Mouse (Mus musculus): ENCODE data around the gene Gpr141. TPM values are rescaled to one million over a fixed set of nuclear protein-coding genes. Genes with fewer than 3 reads are reported as not detected.
"Not testable (repeated sequence)": the region's sequence is repeated elsewhere in the genome, so short reads cannot be mapped to it uniquely, and the experiment has no call there.

Gene Gpr141
- total RNA-seq (2021), result not detected

DNA sequence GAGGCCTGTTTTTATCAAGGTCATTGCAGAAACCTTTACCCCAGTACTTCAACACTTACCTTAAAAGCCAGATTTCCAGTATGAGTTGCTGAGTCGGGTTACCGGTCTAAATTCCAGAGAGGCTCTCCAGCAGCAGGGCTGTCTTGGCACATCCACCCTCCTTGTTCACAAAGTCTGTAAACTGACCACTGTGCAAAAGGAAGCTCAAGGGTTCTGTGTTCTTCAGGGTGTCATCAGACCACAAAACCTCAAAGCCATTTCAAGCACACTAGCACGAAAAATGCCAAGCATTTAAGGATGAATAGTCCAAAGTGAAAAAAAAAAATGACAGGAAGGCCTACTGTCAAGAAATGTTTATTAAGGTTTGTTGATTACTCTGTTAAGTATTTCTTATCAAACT, at the start of gene Gpr141:
TSS of gene Gpr141 (minus strand) at position 187 of the 400 bp plus-strand sequence.
- intact Hi-C loops (cut with DNase I), result no loop called here
- no peak for DNase-seq (ENCODE audit: low spot score in 2 of 2)

DNA sequence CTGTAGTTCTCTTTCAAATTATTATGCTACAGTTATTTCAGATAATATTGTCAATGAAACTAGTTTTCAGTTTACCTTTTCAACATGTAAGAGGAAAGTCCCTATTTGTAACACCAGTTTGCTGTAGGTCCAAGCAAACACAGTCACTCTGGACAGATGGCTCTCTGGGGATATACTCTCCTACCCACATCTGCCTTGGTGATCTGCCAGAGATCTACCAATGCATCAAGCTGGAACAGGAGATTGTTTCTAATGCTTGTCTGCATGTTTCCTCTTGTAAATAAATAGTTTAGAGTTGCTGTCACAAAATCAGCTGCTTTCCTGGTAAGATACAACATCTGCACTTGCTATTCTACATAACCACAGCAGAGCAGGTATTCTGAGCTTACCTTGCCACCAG, 40.2 kb upstream of the Gpr141 start:
- no peak for DNase-seq (ENCODE audit: low spot score in 2 of 2)
- intact Hi-C loops (cut with DNase I), result no loop called here

DNA sequence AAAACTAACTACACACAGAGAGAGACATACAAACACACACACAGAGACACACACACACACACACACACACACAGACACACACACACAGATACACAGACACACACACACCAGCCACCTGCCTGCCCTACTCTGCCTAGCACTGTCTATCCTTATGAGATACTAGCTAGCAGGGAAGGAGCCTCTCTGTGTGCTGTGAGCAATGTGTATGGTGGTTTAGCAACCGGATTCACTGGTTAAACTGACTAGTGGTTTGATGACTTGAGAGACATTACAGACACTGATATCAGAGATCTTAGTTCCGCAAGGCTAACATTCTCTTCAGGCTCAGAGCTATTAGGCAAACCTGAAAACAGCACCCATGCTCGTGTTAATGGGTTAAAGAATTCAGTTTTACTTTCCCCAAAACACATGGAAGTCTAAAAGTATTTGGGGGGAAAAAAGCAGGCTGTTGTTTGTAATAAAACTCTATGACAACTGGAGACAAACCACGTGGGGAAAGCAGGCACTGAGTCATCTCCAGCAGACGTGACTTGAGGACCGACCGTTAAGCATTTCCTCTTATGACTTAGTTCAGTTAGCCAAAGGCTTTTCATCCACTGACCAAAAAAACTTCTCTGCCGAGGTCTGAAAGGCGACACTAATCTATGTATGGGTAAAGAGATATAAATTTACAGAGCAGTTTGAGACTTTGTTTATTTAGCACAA, 30.7 kb upstream of the Gpr141 start:
- DNase-seq (ENCODE audit: low spot score in 2 of 2), result no peak
- intact Hi-C loops (cut with DNase I), result no loop called here

DNA sequence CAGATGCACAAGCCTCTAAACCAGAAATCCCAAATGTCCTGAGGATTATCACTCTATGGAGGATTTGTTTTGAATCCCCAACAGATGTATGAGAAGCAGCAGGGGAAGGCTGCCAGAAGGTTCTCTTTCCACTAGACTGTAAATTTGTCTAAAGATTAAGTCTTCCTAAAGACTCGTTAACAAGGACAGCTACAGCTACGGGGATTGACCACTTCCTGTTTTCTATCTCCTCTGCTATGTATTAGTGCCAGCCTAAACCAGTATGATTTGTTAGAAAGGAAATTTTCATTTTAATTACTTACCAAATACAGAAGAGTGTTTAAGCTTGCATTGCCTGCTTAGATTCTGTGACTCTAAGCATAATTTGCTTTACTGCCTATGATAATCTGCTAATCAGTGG, 30.0 kb upstream of the Gpr141 start:
- intact Hi-C loops (cut with DNase I), result no loop called here
- DNase-seq (ENCODE audit: low spot score in 2 of 2), result no peak

DNA sequence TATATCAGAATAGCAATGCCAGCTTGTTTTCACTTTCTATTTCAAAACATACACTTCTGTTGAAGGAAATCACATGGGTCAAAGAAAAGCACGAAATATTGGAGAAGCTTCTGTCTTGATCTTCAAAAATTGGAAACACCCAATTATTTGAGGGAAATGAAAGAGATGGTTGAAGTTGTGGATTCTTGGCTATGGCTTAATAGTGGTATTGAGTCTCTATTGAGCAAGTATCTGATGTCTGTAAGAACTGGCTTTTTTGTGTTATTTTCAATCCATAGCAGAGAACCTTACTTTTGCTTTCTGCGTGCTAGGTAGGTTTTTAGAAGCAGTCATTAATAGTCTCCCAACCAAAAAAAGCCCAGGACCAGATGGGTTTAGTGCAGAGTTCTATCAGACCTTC, 19.4 kb upstream of the Gpr141 start:
- intact Hi-C loops (cut with DNase I), result no loop called here
- no peak for DNase-seq (ENCODE audit: low spot score in 2 of 2)

DNA sequence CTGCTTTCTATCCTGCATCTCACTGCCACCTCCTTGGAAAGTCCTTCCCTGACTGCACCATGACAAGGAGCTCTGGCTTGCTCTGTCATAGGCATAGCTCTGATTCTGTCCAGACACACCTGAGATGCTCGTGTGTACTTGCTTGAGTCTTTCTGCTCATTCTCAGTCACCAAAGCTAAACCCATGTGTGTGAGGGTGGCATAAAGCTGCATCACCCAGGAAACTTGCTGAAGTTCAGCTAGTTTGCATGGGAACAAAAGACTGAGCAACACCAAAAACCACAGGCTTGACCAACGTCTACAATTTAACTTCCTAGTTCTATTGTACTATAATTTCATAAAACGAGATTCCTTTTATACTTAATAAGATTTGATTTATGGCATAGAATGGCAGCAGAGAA, 18.6 kb upstream of the Gpr141 start:
- DNase-seq (ENCODE audit: low spot score in 2 of 2), result no peak
- intact Hi-C loops (cut with DNase I), result no loop called here

DNA sequence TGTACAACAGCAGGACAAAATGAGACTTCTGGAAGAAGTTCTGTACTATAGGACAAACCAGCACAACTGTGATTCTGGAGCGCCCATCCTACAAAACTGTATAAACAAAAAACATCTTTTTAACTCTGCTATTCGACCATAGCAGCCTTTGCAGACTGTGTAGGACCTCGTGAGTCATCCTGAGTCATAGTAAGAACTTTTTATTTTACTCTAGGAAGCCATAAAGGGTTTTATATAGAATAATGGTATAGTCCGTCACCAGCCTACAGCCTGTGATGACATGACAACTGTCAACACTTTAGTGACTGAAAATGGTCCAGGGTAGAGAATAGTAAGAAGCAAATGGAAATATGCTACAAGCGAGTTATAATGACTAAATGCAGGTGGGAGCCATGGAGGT, 17.6 kb upstream of the Gpr141 start:
- intact Hi-C loops (cut with DNase I), result no loop called here
- DNase-seq (ENCODE audit: low spot score in 2 of 2), result peak in 1 of 2 experiments; percentile 33

DNA sequence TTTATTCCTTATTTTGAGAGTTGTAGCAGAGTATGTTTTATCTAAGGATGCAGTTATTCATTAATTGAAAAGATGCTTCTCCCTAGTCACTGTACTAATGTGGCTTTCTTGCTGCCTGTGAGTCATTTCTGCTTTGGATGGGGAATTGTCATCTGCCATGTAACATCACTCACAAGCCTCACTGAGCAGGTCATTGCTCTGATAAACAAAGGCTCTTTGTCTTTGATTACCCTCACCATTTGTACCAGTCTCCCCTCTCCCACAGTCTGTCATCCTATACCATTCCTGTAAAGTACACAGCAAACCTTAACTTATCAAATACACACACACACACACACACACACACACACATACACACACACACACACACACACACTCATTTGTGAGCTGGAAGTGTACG, 16.1 kb upstream of the Gpr141 start:
- intact Hi-C loops (cut with DNase I), result no loop called here
- DNase-seq (ENCODE audit: low spot score in 2 of 2), result no peak

DNA sequence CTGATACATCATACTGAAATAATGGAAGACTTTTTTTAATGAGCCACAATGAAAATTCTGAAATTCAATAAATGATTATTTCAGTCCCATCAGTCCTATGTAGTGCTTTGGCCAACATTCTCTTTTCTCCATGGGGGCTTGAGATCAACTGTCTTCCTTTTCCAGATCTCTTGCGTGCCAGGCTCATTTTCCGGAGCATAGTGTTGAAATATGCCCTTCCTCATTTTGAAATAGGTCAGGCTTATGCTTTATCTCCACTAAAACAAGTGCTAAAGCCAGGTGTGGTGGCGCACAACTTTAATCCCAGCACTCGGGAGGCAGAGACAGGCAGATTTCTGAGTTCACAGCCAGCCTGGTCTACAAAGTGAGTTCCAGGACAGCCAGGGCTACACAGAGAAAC, 6.5 kb upstream of the Gpr141 start:
- intact Hi-C loops (cut with DNase I), result no loop called here
- no peak for DNase-seq (ENCODE audit: low spot score in 2 of 2)

DNA sequence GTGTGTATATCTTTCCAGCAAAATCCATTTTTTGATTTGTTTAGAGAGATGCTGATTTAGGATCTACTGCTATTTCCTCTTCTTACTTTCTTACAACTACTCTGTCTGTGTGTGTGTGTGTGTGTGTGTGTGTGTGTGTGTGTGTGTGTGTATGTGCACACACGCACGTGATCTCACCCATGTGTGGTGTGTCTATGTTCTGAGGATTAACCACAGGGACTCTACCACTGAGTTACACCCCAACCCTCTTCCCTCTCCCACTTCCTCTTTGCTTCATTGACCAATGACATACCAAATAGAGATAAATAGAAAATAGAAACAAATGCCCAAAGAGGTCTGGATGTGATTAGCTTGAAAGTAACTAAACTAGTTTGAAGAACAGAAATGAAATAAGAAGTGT, 4.0 kb upstream of the Gpr141 start:
- no peak for DNase-seq (ENCODE audit: low spot score in 2 of 2)
- intact Hi-C loops (cut with DNase I), result no loop called here

DNA sequence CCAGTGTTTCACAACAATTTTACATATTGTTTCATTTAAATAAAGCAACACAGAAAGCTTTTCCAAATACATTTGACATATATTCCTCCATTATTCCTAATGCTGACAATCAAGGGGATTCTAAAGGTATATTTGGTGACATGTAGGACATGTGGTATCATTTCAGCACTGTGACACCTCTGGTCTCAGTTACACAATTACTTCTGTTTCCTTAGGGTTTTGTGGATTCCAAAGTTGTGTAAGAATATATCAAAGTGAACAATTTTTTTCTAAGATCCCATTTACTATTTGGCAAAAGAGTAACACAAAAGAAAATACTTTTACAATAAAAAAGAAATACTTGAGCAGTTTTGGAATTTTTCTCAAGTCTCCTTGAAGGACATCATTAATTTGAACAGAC, 2.4 kb downstream of the Gpr141 start:
- intact Hi-C loops (cut with DNase I), result no loop called here

DNA sequence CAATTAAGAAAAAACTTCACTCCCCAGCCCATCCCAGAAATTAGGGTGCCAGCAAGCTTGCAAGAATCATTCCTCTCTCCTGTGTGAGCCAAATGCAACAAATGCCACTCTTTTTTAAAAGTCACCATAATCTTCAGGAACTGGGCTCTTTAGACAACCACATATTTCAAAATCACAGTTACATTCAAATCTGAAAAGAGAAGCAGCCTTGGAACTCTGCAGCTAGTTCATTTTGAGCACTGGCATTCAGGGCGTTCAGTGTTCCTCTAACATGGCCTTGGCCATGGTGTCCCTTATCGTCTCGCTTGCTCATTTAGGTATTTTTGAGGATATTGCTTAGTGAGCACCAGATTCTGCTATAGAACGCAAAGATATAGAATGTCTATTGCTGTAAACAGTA, 4.1 kb downstream of the Gpr141 start:
- intact Hi-C loops (cut with DNase I), result no loop called here
- no peak for DNase-seq (ENCODE audit: low spot score in 2 of 2)

More for the DNA sequence above, 2.4 kb downstream of the Gpr141 start:
- no peak for DNase-seq (ENCODE audit: low spot score in 2 of 2)

DNA sequence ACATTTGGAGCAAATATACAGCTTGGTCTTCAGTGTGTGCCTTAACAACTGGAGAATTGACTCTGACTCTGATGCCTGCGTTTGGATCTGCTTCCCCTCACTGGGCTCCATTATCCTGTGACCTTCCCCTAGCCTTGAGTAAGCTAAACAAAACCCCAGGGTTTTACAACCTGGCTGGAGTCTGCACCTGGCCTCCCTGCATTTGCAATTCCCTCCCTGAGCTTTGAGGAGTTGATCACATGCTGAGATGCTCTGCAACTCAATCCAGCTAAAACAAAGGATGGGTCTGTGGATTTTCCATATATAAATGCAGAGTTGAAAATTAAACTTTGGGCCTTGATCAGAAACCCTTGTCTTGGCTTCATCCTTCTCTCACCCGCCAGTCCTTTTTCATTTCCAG, 4.8 kb downstream of the Gpr141 start:
- no peak for DNase-seq (ENCODE audit: low spot score in 2 of 2)
- intact Hi-C loops (cut with DNase I), result no loop called here

DNA sequence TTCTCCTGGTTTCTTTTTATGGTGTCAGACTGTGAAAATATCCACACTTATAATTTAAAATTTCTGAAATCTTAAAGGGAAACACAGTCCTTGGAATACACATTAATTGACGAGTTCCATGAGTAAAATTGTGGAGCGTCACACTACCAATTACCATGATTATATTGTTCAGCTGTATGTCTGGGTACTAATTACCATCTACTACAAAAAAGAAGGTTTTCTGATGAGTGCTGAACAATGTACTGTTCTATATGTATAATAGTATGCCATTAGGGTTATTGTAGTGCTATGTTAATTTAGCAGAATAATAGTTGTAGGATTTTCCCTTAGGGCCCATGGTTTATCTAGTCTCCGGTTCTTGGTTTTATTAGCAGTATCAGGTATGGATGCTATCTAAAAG, 29.1 kb downstream of the Gpr141 start:
- DNase-seq (ENCODE audit: low spot score in 2 of 2), result no peak
- intact Hi-C loops (cut with DNase I), result no loop called here

DNA sequence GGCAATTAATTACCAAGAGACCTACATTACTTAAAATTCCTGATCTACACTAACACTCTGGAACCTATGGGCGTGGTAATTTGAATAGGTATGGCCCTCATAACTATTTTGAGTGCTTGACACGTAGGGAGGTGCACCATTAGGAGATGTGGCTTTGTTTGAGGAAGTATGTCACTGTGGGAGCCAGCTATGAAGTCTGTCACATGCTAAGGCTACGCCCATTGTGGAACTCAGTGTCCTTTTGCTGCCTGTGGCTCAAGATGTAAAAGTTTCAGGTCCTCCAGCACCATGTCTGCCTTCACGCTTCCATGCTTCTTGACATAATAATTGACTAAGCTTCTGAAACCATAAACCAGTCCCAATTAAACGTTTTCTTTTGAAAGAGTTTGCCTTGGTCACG, 29.6 kb downstream of the Gpr141 start:
- intact Hi-C loops (cut with DNase I), result no loop called here
- DNase-seq (ENCODE audit: low spot score in 2 of 2), result no peak

DNA sequence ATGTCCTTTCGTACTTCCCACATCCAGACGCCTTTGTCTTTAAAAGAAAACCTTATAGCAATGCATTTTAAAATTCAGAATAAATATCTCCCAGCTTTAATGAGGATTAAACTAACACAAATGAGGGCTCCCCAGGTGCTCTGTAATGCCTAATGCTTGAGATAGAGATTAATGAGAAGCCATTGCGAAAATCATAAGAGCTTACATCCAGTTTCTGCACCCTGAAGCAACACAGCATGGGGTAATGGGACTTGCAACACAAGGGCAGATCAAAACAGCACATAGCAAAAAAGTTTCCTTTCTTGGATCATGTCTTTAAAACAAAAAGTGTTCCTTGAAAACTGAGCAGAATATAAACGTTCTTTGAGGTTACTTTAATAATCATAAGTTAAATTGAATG, 30.3 kb downstream of the Gpr141 start:
- DNase-seq (ENCODE audit: low spot score in 2 of 2), result no peak
- intact Hi-C loops (cut with DNase I), result no loop called here

DNA sequence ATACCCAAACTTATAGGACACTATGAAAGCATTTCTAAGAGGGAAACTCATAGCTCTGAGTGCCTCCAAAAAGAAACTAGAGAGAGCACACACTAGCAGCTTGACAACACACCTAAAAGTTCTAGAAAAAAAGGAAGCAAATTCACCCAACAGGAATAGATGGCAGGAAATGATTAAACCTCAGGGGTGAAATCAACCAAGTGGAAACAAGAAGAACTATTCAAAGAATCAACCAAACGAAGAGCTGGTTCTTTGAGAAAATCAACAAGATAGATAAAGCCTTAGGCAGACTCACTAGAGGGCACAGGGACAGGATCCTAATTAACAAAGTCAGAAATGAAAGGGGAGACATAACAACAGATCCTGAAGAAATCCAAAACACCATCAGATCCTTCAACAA, 36.1 kb downstream of the Gpr141 start:
- intact Hi-C loops (cut with DNase I), result not testable (repeated sequence)

DNA sequence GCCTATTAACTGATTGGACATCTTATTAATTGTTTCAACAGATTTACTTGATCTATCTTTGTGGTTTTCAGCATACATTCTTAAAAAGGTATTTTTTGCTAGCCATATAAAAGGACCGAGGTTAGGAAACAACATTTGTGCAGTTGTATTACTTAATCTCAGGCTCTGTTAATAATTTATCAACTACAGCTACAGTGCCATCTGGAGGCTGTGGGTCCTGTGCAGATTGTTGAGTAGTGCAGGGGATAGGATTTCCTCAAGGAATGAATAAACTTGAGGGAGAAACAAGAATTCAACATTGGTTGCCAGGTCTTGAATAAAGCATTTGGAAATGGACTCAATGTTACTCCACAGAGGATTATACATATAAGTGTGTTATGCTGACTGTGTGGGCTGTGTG, 53.9 kb downstream of the Gpr141 start:
- no peak for DNase-seq (ENCODE audit: low spot score in 2 of 2)
- intact Hi-C loops (cut with DNase I), result no loop called here

More for the DNA sequence above, 36.1 kb downstream of the Gpr141 start:
- not testable (repeated sequence) for DNase-seq (ENCODE audit: low spot score in 2 of 2)

DNA sequence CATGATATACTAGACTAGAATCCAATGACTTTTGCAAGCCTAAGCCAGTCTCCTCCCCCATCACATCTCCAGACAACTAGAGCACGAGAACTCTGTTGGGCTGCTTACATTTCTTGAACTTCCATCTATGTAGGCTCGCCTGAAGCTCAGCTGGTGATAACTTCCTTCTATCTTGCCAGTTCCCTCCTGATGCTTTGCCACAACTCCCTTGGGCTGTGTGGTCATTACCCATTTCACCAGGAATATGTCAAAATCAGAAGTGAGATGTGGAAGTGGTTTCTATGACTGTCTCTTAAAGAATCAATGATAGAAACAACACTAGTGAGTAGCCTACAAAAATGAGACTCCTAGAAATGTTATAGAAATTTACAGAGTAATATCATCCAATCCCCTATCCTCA, 56.9 kb downstream of the Gpr141 start:
- intact Hi-C loops (cut with DNase I), result no loop called here
- no peak for DNase-seq (ENCODE audit: low spot score in 2 of 2)

DNA sequence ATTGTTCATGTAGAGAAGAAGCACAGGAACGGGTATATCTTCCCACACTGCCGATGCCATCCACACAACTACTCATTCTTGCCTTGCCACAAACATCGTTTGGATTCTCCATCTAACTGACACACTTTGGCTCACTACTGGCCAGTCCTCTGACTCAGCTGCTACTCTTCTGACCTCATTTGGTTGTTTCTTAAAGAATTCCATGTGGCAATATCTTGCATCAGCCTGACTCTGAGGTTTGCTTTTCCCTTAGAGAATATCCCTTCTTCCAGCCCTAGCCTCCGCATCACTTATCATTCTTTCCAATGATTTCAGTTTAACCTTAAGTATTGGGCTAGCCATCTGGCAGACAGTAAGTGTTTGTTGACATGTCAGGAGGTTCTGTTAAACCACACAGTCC, 59.8 kb downstream of the Gpr141 start:
- no peak for DNase-seq (ENCODE audit: low spot score in 2 of 2)
- intact Hi-C loops (cut with DNase I), result no loop called here

DNA sequence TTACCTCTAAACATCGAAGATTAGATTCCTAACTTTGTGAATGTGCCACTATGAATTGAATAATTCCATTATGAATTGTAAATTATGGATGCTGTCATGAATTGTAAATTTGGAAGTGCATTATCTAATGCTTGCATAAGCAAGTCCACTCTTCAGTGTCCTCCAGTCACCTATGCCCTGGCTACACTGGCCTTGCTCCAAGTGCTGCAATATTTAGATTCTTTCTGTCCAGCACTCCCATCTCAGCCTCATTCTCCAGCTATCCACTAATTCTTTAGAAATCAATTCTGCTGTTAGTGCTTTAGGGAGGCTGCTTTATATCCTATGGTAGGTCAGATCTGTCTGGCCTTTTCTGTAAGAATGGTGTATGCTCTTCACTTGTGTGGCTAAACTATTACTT, 60.8 kb downstream of the Gpr141 start:
- intact Hi-C loops (cut with DNase I), result no loop called here

DNA sequence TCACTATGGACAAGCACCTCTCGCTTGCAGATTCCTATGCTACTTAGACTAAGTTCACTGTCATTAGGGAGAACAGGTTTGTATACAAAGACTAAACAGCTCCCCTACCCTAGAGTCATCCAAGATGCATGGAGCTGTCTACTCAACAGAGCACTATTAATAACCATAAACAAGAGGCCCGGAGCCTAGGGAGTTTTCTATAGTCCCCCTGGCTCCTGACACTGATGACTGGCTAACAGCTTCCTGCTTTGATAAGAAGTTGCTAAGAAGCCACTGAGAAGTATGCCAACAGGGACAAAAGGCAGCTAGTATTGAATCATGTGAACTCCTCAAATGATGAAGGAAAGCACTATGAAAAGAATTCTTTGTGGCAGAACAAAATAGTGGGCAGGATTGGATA, 78.3 kb downstream of the Gpr141 start:
- DNase-seq (ENCODE audit: low spot score in 2 of 2), result no peak
- intact Hi-C loops (cut with DNase I), result no loop called here

More for the DNA sequence above, 60.8 kb downstream of the Gpr141 start:
- no peak for DNase-seq (ENCODE audit: low spot score in 2 of 2)

Measured in left cerebral cortex, postnatal 25 days (tissue).